9 mouse cellular contexts compared by ENCODE assay signal in genomic region chr1:194816913-194817312, GRCm38 (mm10).
DNase-seq lines count a peak whose midpoint lies in the region; ATAC-seq and TF ChIP-seq lines count a peak whose summit lies in the region.
"Had no signal": no experiment of that assay in that cellular context is flagged by ENCODE, and none has a peak within 500 bp of the region (broad histone marks: within the 10 kb centered on the region; RNA-seq: fewer than 3 reads in every experiment).

No protein-coding gene starts in this region.

- H3K9ac ChIP-seq in lung, embryonic 14.5 days, result no peak overlapping the region

- H3K9me3 ChIP-seq in lung, embryonic 14.5 days (ENCODE audit: low read depth, low read length), result no peaks in the 10 kb centered on the region

- ATAC-seq in hematopoietic stem cell, adult 5-6 weeks (replicated peaks in 1 of 2; ENCODE audit: insufficient read depth in 1 of 2, low FRiP score in 2 of 2, low TSS enrichment in 1 of 2, low read depth in 1 of 2, poor library complexity in 2 of 2, severe bottlenecking in 2 of 2), result peak; percentile 86 to 91
- peak; percentile 94 for ATAC-seq in lung, embryonic 14.5 days (ENCODE audit: insufficient read depth)

- H3K4me1 ChIP-seq in cerebellum, adult 2 months (ENCODE audit: control insufficient read depth, insufficient read depth, low read length), result no peaks in the 10 kb centered on the region
- H3K4me1 ChIP-seq in lung, embryonic 14.5 days (ENCODE audit: insufficient read depth), result no peaks in the 10 kb centered on the region

- no peak for TF ChIP-seq POLR2A in cerebellum, adult 2 months (IDR thresholded peaks at IDR 0.05; ENCODE audit: borderline replicate concordance, insufficient read depth, low read length)

- H3K4me3 ChIP-seq in cerebellum, adult 2 months (replicated peaks; ENCODE audit: insufficient read depth, low read depth, low read length), result no peak overlapping the region
- H3K4me3 ChIP-seq in lung, embryonic 14.5 days (ENCODE audit: low read depth, low read length), result no peak overlapping the region

- H3K36me3 ChIP-seq in lung, embryonic 14.5 days (ENCODE audit: insufficient read depth), result peaks cover 16% of the 10 kb centered on the region; the same call in 1 of the 2 replicates

- 49% methylated on average over 2 of the region's 2 CpGs for WGBS in cerebellum, adult 2 months
- 14% methylated on average over 2 of the region's 2 CpGs for WGBS in lung, embryonic 14.5 days

- no peak overlapping the region for H3K27ac ChIP-seq in cerebellum, adult 2 months (ENCODE audit: insufficient read depth, low read length)
- no peak overlapping the region for H3K27ac ChIP-seq in lung, embryonic 14.5 days (ENCODE audit: low read depth)
- H3K27ac ChIP-seq: macrophage had no signal

- H3K4me2 ChIP-seq in lung, embryonic 14.5 days, result no peak overlapping the region

- no peaks in the 10 kb centered on the region for H3K27me3 ChIP-seq in cerebellum, adult 2 months (ENCODE audit: control insufficient read depth, insufficient read depth, low read length)
- no peaks in the 10 kb centered on the region for H3K27me3 ChIP-seq in lung, embryonic 14.5 days (ENCODE audit: insufficient read depth, low read length)

- DNase-seq in MEL-GATA-1-ER (ENCODE audit: extremely low read depth, low read depth), result peak; percentile 82
- DNase-seq in cerebellum, adult 2 months, result peak; percentile 70 to 76
- peak; percentile 76 for DNase-seq in forelimb bud, embryonic 11.5 days (ENCODE audit: low read depth, low spot score)
- peak; percentile 62 to 69 for DNase-seq in layer of hippocampus, adult 8-10 months (ENCODE audit: low spot score in 2 of 2)
- DNase-seq in lung, embryonic 14.5 days, result peak; percentile 92
- peak; percentile 89 for DNase-seq in retina, embryonic 14.5 days (ENCODE audit: low spot score)
- DNase-seq in urinary bladder, adult 2 months (ENCODE audit: low spot score), result peak; percentile 34

- peak; percentile 95 for TF ChIP-seq CTCF in cerebellum, adult 2 months (IDR thresholded peaks at IDR 0.05; ENCODE audit: borderline replicate concordance, insufficient read depth, low read depth, low read length)
- peak; percentile 92 for TF ChIP-seq CTCF in lung, embryonic 14.5 days (IDR thresholded peaks at IDR 0.05; ENCODE audit: low read depth)

Comparison
In these comparisons a context has a peak if more than half of its experiments do, and no peak if none do; other contexts are left out.
1. DNase-seq: peak in every context shown above with its lines; median percentile 92 in lung, embryonic 14.5 days; 89 in retina, embryonic 14.5 days; 82 in MEL-GATA-1-ER; 76 in forelimb bud, embryonic 11.5 days; 73 in cerebellum, adult 2 months; 66 in layer of hippocampus, adult 8-10 months; 34 in urinary bladder, adult 2 months.